Mouse (Mus musculus) G1E (cell line): Measurements from ENCODE around the gene Gm9817. TPM values are rescaled to one million over a fixed set of nuclear protein-coding genes. Genes with fewer than 3 reads are reported as not detected.

ENCODE experiments used
- ATAC-seq: 2 replicates; pipeline ENCODE4 v1.8.0; 2016; ENCODE audit warnings: mild to moderate bottlenecking; ENCODE audit not compliant: insufficient number of reproducible peaks, poor library complexity, low FRiP score, severe bottlenecking; ENCODE audit errors: extremely low read depth
- DNase-seq: peaks from one replicate; pipeline ENCODE4 v3.0.0; 2012; ENCODE audit warnings: low spot score
- H3K27me3 ChIP-seq: 2 replicates; pipeline ENCODE4 v1.6.1; 2012; ENCODE audit warnings: mild to moderate bottlenecking, low read length, inconsistent platforms; ENCODE audit not compliant: insufficient read depth
- H3K36me3 ChIP-seq: replicated peaks from 2 replicates; pipeline ENCODE3; 2012; ENCODE audit warnings: mild to moderate bottlenecking, inconsistent platforms
- H3K4me1 ChIP-seq: 2 replicates; pipeline ENCODE4 v1.6.1; 2012; ENCODE audit warnings: low read depth, low read length, inconsistent platforms, mixed read lengths; ENCODE audit not compliant: insufficient read depth
- H3K4me3 ChIP-seq: 2 replicates; pipeline ENCODE4 v1.5.1; 2012; ENCODE audit warnings: low read depth, mild to moderate bottlenecking, inconsistent platforms, low read length, moderate library complexity, mixed read lengths
- H3K9me3 ChIP-seq: replicated peaks from 2 replicates; pipeline ENCODE4 v1.6.1; 2012; ENCODE audit warnings: inconsistent platforms
- CTCF ChIP-seq: IDR thresholded peaks from 2 replicates; pipeline ENCODE4 v1.5.1; 2012; ENCODE audit warnings: low read depth, low read length, inconsistent platforms, mixed read lengths
- GATA1 ChIP-seq: IDR thresholded peaks from 2 replicates; pipeline ENCODE4 v1.6.1; 2012; ENCODE audit warnings: borderline replicate concordance, low read length, inconsistent platforms, mixed read lengths
- GATA2 ChIP-seq: IDR thresholded peaks from 2 replicates; pipeline ENCODE4 v1.6.1; 2012; ENCODE audit warnings: low read depth, low read length, inconsistent platforms, borderline replicate concordance
- POLR2AphosphoS5 ChIP-seq: IDR thresholded peaks from 2 replicates; pipeline ENCODE4 v1.6.1; 2012; ENCODE audit warnings: low read depth, low read length, inconsistent platforms; ENCODE audit not compliant: insufficient replicate concordance
- TAL1 ChIP-seq: conservative IDR thresholded peaks from 2 replicates; pipeline ENCODE4 v1.6.1; 2012; ENCODE audit warnings: low read depth, low read length, inconsistent platforms, mixed read lengths
- polyA plus RNA-seq: library from polyadenylated mRNA; stranded (reverse); fragments of >175 nt; gene quantifications from 2 replicates; pipeline ENCODE4 v1.2.3, GENCODE M21; 2012
- total RNA-seq, 2 experiments: library from RNA; stranded (forward) in 1 of 2; stranded (reverse) in 1 of 2; fragments of 200-1000 nt in 1 of 2; fragments of >200 nt in 1 of 2; fragmentation: Nextera tagmentation in 1 of 2; gene quantifications; 2 replicates each; pipeline ENCODE4 v1.2.3; 2014 to 2017

Gm9817 gene
- total and polyA plus RNA-seq, 3 experiments = 0.05 to 0.60 (median 0.09) TPM

- Histone ChIP-seq H3K4me1 (no peaks in the 10 kb centered on the region), H3K4me3 (no peak overlapping the region), H3K9me3 (no peaks in the 10 kb centered on the region), H3K36me3 (no peaks in the 10 kb centered on the region), H3K27me3 (peaks cover 28% of the 10 kb centered on the region)
- TF ChIP-seq TAL1 = no peak
- TF ChIP-seq GATA1 = no peak
- TF ChIP-seq GATA2 = no peak
- no peak for TF ChIP-seq POLR2AphosphoS5
- TF ChIP-seq CTCF = no peak
- no peak for ATAC-seq
- no peak for DNase-seq
Observed at GRCm38 (mm10) chr13:45052805-45053204, 25.7 kb upstream of the Gm9817 start.

GRCm38 (mm10) chr13:45053843-45054242 lies 24.6 kb upstream of the Gm9817 start:
- no peak for TF ChIP-seq GATA1
- no peak for TF ChIP-seq TAL1
- TF ChIP-seq GATA2 = no peak
- TF ChIP-seq CTCF = no peak
- no peak for TF ChIP-seq POLR2AphosphoS5
- Histone ChIP-seq H3K27me3 (peaks cover 24% of the 10 kb centered on the region), H3K9me3 (no peaks in the 10 kb centered on the region), H3K36me3 (no peaks in the 10 kb centered on the region), H3K4me1 (no peaks in the 10 kb centered on the region), H3K4me3 (no peak overlapping the region)
- DNase-seq (no peak), ATAC-seq (no peak)

GRCm38 (mm10) chr13:45059206-45059605 lies 19.3 kb upstream of the Gm9817 start:
- peaks cover 18% of the 10 kb centered on the region for H3K27me3 ChIP-seq
- no peaks in the 10 kb centered on the region for H3K36me3 ChIP-seq
- no peak overlapping the region for H3K4me3 ChIP-seq
- DNase-seq (no peak), ATAC-seq (no peak)
- H3K9me3 ChIP-seq = no peaks in the 10 kb centered on the region
- H3K4me1 ChIP-seq = no peaks in the 10 kb centered on the region
- no peak for TF ChIP-seq CTCF
- no peak for TF ChIP-seq POLR2AphosphoS5
- TF ChIP-seq TAL1 = no peak
- no peak for TF ChIP-seq GATA2
- TF ChIP-seq GATA1 = no peak

GRCm38 (mm10) chr13:45063146-45063545 lies 15.3 kb upstream of the Gm9817 start:
- Histone ChIP-seq H3K27me3 (peaks cover 10% of the 10 kb centered on the region), H3K4me1 (no peaks in the 10 kb centered on the region), H3K9me3 (no peaks in the 10 kb centered on the region), H3K36me3 (no peaks in the 10 kb centered on the region), H3K4me3 (no peak overlapping the region)
- DNase-seq = no peak
- no peak for ATAC-seq
- TF ChIP-seq GATA2 (no peak), CTCF (no peak), POLR2AphosphoS5 (no peak), GATA1 (no peak), TAL1 (no peak)

GRCm38 (mm10) chr13:45064951-45065350 lies 13.5 kb upstream of the Gm9817 start:
- H3K4me3 ChIP-seq = no peak overlapping the region
- no peaks in the 10 kb centered on the region for H3K9me3 ChIP-seq
- peaks cover 5% of the 10 kb centered on the region; the same call in 1 of the 2 replicates for H3K27me3 ChIP-seq
- TF ChIP-seq GATA1 = no peak
- no peak for TF ChIP-seq TAL1
- TF ChIP-seq GATA2 = no peak
- TF ChIP-seq CTCF = no peak
- TF ChIP-seq POLR2AphosphoS5 = no peak
- no peaks in the 10 kb centered on the region for H3K36me3 ChIP-seq
- ATAC-seq = no peak
- no peaks in the 10 kb centered on the region for H3K4me1 ChIP-seq
- no peak for DNase-seq

GRCm38 (mm10) chr13:45070366-45070765 lies 8.1 kb upstream of the Gm9817 start:
- TF ChIP-seq GATA2 = no peak
- no peak for TF ChIP-seq GATA1
- TF ChIP-seq CTCF = no peak
- TF ChIP-seq POLR2AphosphoS5 = no peak
- no peak for TF ChIP-seq TAL1
- ATAC-seq (no peak), DNase-seq (no peak)
- H3K4me3 ChIP-seq = no peak overlapping the region
- 0 out of 2 replicates have a peak, but pooled peaks cover 3% of the 10 kb centered on the region for H3K27me3 ChIP-seq
- H3K36me3 ChIP-seq = no peaks in the 10 kb centered on the region
- peaks cover 3% of the 10 kb centered on the region; the same call in 1 of the 2 replicates for H3K4me1 ChIP-seq
- H3K9me3 ChIP-seq = no peaks in the 10 kb centered on the region

- TF ChIP-seq GATA2 (no peak), POLR2AphosphoS5 (no peak), CTCF (no peak), TAL1 (no peak), GATA1 (no peak)
- ATAC-seq (no peak), DNase-seq (no peak)
- H3K4me1 ChIP-seq = peaks cover 3% of the 10 kb centered on the region; the same call in 1 of the 2 replicates
- H3K9me3 ChIP-seq = no peaks in the 10 kb centered on the region
- H3K27me3 ChIP-seq = 0 out of 2 replicates have a peak, but pooled peaks cover 3% of the 10 kb centered on the region
- H3K4me3 ChIP-seq = no peak overlapping the region
- H3K36me3 ChIP-seq = no peaks in the 10 kb centered on the region
Observed at GRCm38 (mm10) chr13:45075012-45075411, 3.5 kb upstream of the Gm9817 start.
